Mouse (Mus musculus) megakaryocyte, embryonic 14.5 days (primary cell): ENCODE results near the gene Ptpn1. TPM values are rescaled to one million over a fixed set of nuclear protein-coding genes. Genes with fewer than 3 reads are reported as not detected.

ENCODE experiments used
- H3K27me3 ChIP-seq: replicated peaks from 2 replicates; pipeline ENCODE3; 2012; ENCODE audit warnings: inconsistent platforms
- H3K36me3 ChIP-seq: replicated peaks from 2 replicates; pipeline ENCODE3; 2012; ENCODE audit warnings: low read length, inconsistent platforms, mixed read lengths
- H3K4me1 ChIP-seq: 2 replicates; pipeline ENCODE4 v1.6.1; 2012; ENCODE audit warnings: inconsistent platforms
- H3K4me3 ChIP-seq: replicated peaks from 2 replicates; pipeline ENCODE3; 2012; ENCODE audit warnings: moderate library complexity, mild to moderate bottlenecking, inconsistent platforms
- H3K9me3 ChIP-seq: 2 replicates; pipeline ENCODE4 v1.6.1; 2012; ENCODE audit warnings: inconsistent platforms
- FLI1 ChIP-seq: IDR thresholded peaks from 2 replicates; pipeline ENCODE4 v1.6.1; 2012; ENCODE audit warnings: low read length, inconsistent platforms, mixed read lengths
- GATA1 ChIP-seq: IDR thresholded peaks from 3 replicates; pipeline ENCODE4 v1.6.1; 2012; ENCODE audit warnings: mixed read lengths, low read length, inconsistent platforms, borderline replicate concordance
- polyA plus RNA-seq: library from polyadenylated mRNA; stranded (reverse); fragments of >175 nt; gene quantifications from 2 replicates; pipeline ENCODE4 v1.2.3, GENCODE M21; 2012; ENCODE audit warnings: low replicate concordance; ENCODE audit not compliant: insufficient read depth

The Ptpn1 gene
- polyA plus RNA-seq, 1 experiment, result 120 TPM

- TF ChIP-seq GATA1 (no peak), FLI1 (no peak)
- H3K4me3 ChIP-seq, result peak overlapping the region; percentile 89
- H3K9me3 ChIP-seq, result no peaks in the 10 kb centered on the region
- H3K4me1 ChIP-seq, result peaks cover 100% of the 10 kb centered on the region
- no peaks in the 10 kb centered on the region for H3K27me3 ChIP-seq
- peaks cover 77% of the 10 kb centered on the region for H3K36me3 ChIP-seq
These were observed 11.2 kb downstream of the Ptpn1 start for GRCm38 (mm10) chr2:167942926-167943633.

- Histone ChIP-seq H3K4me3 (peak overlapping the region; percentile 81), H3K36me3 (peaks cover 74% of the 10 kb centered on the region), H3K27me3 (no peaks in the 10 kb centered on the region), H3K9me3 (no peaks in the 10 kb centered on the region), H3K4me1 (peaks cover 100% of the 10 kb centered on the region)
- TF ChIP-seq GATA1 (no peak), FLI1 (no peak)
These were observed 12.3 kb downstream of the Ptpn1 start for GRCm38 (mm10) chr2:167944193-167944592.

- H3K36me3 ChIP-seq, result peaks cover 69% of the 10 kb centered on the region
- no peaks in the 10 kb centered on the region for H3K27me3 ChIP-seq
- no peaks in the 10 kb centered on the region for H3K9me3 ChIP-seq
- TF ChIP-seq FLI1 (no peak), GATA1 (no peak)
- H3K4me1 ChIP-seq, result peaks cover 100% of the 10 kb centered on the region
- peak overlapping the region; percentile 38 for H3K4me3 ChIP-seq
These were observed 13.6 kb downstream of the Ptpn1 start for GRCm38 (mm10) chr2:167945451-167945850.

GRCm38 (mm10) chr2:167947251-167947650 lies 15.4 kb downstream of the Ptpn1 start:
- Histone ChIP-seq H3K4me1 (peaks cover 100% of the 10 kb centered on the region), H3K4me3 (peak overlapping the region; percentile 57), H3K36me3 (peaks cover 69% of the 10 kb centered on the region), H3K9me3 (no peaks in the 10 kb centered on the region), H3K27me3 (no peaks in the 10 kb centered on the region)
- TF ChIP-seq FLI1, result no peak
- TF ChIP-seq GATA1, result no peak

- no peaks in the 10 kb centered on the region for H3K9me3 ChIP-seq
- H3K36me3 ChIP-seq, result peaks cover 76% of the 10 kb centered on the region
- H3K4me1 ChIP-seq, result peaks cover 100% of the 10 kb centered on the region
These were observed 16.2 kb downstream of the Ptpn1 start for GRCm38 (mm10) chr2:167948047-167948446.

GRCm38 (mm10) chr2:167948557-167948956 lies 16.7 kb downstream of the Ptpn1 start:
- TF ChIP-seq GATA1 (no peak), FLI1 (no peak)
- H3K4me1 ChIP-seq, result peaks cover 100% of the 10 kb centered on the region
- H3K27me3 ChIP-seq, result no peaks in the 10 kb centered on the region
- peak overlapping the region; percentile 85 for H3K4me3 ChIP-seq
- H3K36me3 ChIP-seq, result peaks cover 79% of the 10 kb centered on the region
- H3K9me3 ChIP-seq, result no peaks in the 10 kb centered on the region

More at GRCm38 (mm10) chr2:167948047-167948446, 16.2 kb downstream of the Ptpn1 start:
- no peaks in the 10 kb centered on the region for H3K27me3 ChIP-seq
- TF ChIP-seq FLI1 (no peak), GATA1 (no peak)
- peak overlapping the region; percentile 85 for H3K4me3 ChIP-seq

GRCm38 (mm10) chr2:167949250-167949649 lies 17.4 kb downstream of the Ptpn1 start:
- peak overlapping the region; percentile 85 for H3K4me3 ChIP-seq
- peaks cover 100% of the 10 kb centered on the region for H3K4me1 ChIP-seq
- peaks cover 81% of the 10 kb centered on the region for H3K36me3 ChIP-seq
- no peaks in the 10 kb centered on the region for H3K27me3 ChIP-seq
- TF ChIP-seq GATA1, result peak; percentile 91; the same call in 2 of the 3 replicates
- peak; percentile 82; the same call in 1 of the 2 replicates for TF ChIP-seq FLI1
- no peaks in the 10 kb centered on the region for H3K9me3 ChIP-seq

- H3K4me3 ChIP-seq, result peak overlapping the region; percentile 85
- TF ChIP-seq GATA1 (no peak), FLI1 (no peak)
- no peaks in the 10 kb centered on the region for H3K9me3 ChIP-seq
- H3K4me1 ChIP-seq, result peaks cover 100% of the 10 kb centered on the region
- H3K36me3 ChIP-seq, result peaks cover 81% of the 10 kb centered on the region
- H3K27me3 ChIP-seq, result no peaks in the 10 kb centered on the region
These were observed 18.0 kb downstream of the Ptpn1 start for GRCm38 (mm10) chr2:167949808-167950207.

GRCm38 (mm10) chr2:167950681-167951080 lies 18.8 kb downstream of the Ptpn1 start:
- peaks cover 100% of the 10 kb centered on the region for H3K4me1 ChIP-seq
- peaks cover 79% of the 10 kb centered on the region for H3K36me3 ChIP-seq
- TF ChIP-seq GATA1 (no peak), FLI1 (no peak)
- H3K27me3 ChIP-seq, result no peaks in the 10 kb centered on the region
- peak overlapping the region; percentile 81 for H3K4me3 ChIP-seq
- no peaks in the 10 kb centered on the region for H3K9me3 ChIP-seq
